Mouse (Mus musculus) cerebellum, adult 9-10 months (tissue): ENCODE data around the gene Gm3005.
"Not testable (repeated sequence)": the region's sequence is repeated elsewhere in the genome, so short reads cannot be mapped to it uniquely, and the experiment has no call there.

Source experiments
- DNase-seq: peaks from one replicate; pipeline ENCODE4 v3.0.0; 2022

The Gm3005 gene

DNA sequence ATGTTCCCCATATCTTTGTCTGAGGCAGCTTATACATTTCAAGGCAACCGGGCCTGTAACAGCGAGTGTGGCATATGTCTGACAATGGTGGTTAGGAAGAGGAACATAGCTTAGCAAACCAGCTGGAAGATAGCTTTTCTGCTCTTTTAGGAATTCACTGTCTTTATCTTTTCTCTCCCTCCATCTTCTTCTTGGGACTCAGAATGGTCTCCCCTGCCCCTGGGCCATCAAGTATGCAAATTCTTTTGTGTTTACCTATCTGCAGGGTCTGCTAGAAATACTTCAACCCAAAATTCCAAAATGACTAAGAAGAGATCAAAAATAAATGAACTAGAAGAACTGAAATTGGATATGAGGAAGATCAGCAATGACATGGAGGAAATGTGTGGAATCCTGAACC, at the start of gene Gm3005:
TSS of gene Gm3005 (plus strand) at position 301 of the 400 bp plus-strand sequence.
- not testable (repeated sequence) for DNase-seq

DNA sequence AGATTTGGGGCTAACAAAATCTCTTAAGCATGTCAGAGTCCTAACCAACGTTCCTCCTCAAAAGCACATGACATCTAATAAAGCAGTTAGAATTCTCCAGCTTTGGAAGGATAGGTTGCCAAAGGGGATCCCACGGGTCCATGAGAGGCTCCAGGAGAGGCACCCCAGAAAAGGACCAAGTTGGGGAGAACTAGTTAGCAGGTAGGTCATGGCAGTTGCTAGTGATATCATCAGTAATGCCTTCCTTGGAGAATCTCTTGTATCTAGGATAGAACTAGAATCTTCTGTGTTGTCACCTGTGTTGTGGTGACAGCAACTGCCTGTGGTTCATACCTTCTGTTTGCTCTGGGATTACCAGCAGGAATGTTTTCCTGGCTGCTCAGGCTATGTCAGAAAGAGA, 33.1 kb upstream of the Gm3005 start, which contains the start of gene Gm10413:
TSS of gene Gm10413 (plus strand) at position 301 of the 400 bp plus-strand sequence.
- DNase-seq, result not testable (repeated sequence)

DNA sequence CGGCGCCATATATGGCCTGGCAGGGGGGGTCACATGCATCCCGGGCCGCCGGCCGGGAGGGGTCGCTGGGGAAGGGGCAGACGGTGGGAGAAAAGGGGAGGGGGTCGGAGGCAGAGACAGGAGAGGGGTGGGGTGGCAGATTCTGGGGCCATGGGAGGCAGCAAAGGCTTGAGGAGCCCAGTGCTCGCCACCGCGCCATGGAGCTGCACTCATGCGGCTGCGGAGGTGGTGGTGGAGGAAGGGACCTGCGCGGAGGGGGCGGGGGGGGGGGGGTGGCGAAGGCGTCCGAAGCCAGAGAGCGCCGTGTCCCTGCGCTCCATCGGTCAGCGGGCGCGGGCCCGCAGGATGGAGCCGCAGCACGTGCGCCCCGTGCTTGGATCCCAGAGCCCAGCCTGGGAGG, 15.6 kb upstream of the Gm3005 start, which contains the start of gene Gm10409:
TSS of gene Gm10409 (plus strand) at position 301 of the 400 bp plus-strand sequence.
- not testable (repeated sequence) for DNase-seq

DNA sequence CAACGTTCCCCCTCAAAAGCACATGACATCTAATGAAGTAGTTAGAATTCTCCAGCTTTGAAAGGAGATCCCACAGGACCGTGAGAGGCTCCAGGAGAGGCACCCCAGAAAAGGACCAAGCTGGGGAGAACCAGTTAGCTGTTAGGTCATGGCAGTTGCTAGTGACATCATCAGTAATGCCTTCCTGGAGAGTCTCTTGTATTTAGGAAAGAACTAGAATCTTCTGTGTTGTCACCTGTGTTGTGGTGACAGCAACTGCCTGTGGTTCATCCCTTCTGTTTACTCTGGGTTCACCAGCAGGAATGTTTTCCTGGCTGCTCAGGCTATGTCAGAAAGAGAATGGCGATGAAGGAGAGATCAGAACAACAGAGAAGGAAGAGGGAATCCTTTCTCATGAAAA, 21.2 kb downstream of the Gm3005 start, which contains the start of gene Gm10408:
TSS of gene Gm10408 (plus strand) at position 301 of the 400 bp plus-strand sequence.
- not testable (repeated sequence) for DNase-seq

GRCm38 (mm10) chr14:3634212-3634611, 206.3 kb downstream of the Gm3005 start, which contains the start of gene Gm3012:
Gene Gm3012, plus strand, starts transcription at chr14:3634512.
- DNase-seq, result not testable (repeated sequence)
